Mouse (Mus musculus): ENCODE data around the gene BC028528.

GRCm38 (mm10) chr3:95863578-95863977 is 28.2 kb downstream of the BC028528 start:
- TF ChIP-seq TCF12 (IDR thresholded peaks at IDR 0.05; ENCODE audit: low read depth, low read length) (no peak), IRF4 (IDR thresholded peaks at IDR 0.05; ENCODE audit: low read depth, low read length) (no peak), CTCF (conservative IDR thresholded peaks at IDR 0.05 in 1 of 2, IDR thresholded peaks at IDR 0.05 in 1 of 2; ENCODE audit: low read depth in 2 of 2, low read length in 2 of 2) (no peak), POLR2A (IDR thresholded peaks at IDR 0.05; ENCODE audit: low read depth, low read length) (no peak), EP300 (IDR thresholded peaks at IDR 0.05; ENCODE audit: low read length) (no peak), MAX (IDR thresholded peaks at IDR 0.05; ENCODE audit: low read length) (no peak), ZMIZ1 (IDR thresholded peaks at IDR 0.05; ENCODE audit: low read depth, low read length) (no peak)

Measured in CH12.LX (cell line).